Mouse (Mus musculus) mammary gland, adult 2 months (tissue): ENCODE results near the gene 0610030E20Rik. TPM values are rescaled to one million over a fixed set of nuclear protein-coding genes. Genes with fewer than 3 reads are reported as not detected.

Experiments
- polyA plus RNA-seq: library from polyadenylated mRNA; depleted of rRNA; stranded (reverse); fragments of >200 nt; gene quantifications from 2 replicates; pipeline ENCODE4 v1.2.3, GENCODE M21; 2012; ENCODE audit warnings: low replicate concordance; rRNA removed

0610030E20Rik gene
- polyA plus RNA-seq = 24.1 and 25.5 TPM in 2 replicates

DNA sequence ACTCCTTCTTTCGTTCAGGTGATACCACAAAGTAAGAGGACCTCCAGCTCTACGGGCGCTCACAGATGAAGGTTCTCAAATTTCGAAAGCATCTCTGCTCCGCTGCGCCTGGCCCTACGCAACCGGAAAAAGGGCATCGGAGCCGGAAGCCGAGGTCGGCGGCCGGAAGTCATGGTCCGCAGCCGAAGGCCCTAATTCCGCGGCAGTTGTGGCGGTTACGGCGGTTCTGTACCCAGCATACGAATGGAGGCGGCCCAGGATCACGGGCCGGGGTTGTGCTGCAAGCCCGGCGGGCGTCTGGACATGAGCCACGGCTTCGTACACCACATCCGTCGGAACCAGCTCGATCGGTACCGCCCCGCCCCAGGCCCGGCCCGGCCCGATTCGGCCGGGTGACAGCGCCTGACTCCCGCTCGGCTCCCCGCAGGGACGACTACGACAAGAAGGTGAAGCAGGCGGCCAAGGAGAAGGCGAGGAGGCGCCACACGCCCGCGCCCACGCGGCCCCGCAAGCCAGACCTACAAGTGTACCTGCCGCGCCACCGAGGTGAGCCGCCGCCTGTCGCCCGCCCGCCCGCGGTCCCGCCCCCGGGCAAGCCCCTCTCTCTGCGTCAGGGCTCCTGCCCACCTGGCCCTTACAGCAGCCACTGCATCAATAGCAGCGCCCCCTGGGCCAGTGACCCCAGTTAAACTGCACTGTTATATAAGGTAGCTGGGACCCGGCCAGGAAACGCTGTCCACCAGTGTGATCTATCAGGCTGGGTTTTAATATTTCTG is at the start of gene 0610030E20Rik:
Gene 0610030E20Rik, plus strand, starts transcription at position 152 of the 776 bp plus-strand sequence.

DNA sequence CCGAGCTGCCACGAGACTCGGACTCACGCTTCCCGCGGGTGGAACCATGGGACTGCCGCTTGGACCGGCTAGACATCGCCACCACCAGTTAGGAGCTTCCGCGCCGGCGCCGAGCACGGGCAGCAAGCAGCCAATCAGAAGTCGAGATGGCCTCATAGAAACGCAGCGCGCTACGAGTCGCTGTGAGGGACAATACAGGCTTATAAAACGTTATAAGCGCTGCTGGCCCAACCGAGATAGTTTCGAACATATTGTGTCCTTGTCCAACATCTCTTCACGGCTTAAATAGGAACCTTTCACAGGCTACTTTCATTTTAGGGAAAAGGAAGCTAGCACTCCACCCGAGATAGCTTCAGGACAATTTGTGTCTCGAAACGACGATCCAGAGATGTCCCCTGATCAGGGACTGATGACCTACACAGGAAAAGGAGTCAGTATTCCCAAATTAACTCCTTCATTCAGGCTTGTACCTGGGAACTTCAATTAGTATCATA is 2.0 kb upstream of the 0610030E20Rik start, which contains the start of gene Usp39:
Gene Usp39, minus strand, starts transcription at position 111 of the 494 bp plus-strand sequence.

DNA sequence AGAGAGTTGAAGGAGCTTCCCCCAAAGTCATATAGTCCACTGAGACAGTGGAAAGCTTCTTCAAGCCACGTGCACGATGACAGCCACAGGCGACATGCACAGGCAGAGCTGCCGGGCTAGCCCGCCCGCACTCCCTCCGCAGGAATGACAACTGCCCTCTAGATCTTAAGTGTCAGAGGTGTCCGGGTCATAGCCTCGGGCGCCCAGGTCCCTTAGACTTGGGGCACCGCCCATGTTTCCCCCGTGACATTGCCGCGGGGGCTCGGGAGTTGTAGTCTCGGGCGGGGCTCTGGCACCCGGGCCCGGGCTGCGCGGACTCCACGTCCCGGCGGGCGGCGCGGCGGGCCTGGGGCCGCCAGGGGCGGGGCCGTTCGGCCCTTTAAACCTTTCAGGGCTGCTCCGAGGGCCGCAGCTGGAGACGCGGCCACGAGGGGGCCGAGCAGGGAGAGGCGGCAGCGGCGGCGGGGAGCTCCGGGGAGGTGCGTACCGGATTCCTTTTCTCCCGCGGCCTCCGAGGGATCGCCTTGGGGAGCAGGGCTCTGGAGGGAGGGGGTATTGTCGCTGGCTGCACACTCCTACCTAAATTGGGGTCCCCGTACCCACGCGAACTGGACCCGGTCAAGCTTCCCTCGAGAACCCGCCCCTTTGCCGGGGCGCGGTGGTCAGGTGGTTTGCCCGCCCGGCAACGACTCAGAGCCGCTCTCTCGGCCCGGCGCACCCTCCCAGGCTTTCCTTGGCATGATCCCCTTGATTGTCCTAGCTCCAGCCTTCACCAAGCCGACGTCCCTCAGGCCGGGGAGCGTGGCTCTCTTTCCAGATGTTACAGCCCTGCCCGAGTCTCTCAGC is 8.2 kb downstream of the 0610030E20Rik start, which contains the start of gene Tmem150a:
Gene Tmem150a, plus strand, starts transcription at position 382 of the 846 bp plus-strand sequence.

DNA sequence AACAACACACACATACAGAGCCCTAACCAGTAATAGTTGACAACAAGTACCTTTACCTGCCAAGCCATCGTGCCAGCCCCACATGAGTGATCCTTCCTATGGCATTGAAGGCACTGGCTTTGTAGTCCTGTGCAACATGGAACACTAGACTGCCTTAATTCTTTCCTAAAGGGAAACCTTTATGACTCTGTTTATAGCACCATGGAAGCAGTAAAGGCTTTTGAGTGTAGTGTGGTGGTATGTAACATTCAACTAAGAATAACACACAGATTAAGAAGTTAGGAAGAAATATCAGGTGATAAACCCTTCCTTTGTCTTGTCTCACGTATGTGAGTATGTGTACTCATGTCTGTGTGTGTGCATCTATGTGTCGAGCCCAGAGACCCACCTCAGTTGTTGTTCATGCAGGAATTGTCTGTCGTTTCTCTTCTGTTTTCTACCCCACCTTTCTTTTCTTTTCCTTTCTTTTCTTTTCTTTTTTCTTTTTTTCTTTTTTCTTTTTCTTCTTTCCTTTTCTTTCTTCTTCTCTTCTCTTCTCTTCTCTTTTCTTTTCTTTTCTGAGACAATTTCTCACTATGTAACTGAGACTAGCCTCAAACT is 19.8 kb downstream of the 0610030E20Rik start, which contains the start of gene Rnf181:
Gene Rnf181, minus strand, starts transcription at position 113 of the 600 bp plus-strand sequence.

DNA sequence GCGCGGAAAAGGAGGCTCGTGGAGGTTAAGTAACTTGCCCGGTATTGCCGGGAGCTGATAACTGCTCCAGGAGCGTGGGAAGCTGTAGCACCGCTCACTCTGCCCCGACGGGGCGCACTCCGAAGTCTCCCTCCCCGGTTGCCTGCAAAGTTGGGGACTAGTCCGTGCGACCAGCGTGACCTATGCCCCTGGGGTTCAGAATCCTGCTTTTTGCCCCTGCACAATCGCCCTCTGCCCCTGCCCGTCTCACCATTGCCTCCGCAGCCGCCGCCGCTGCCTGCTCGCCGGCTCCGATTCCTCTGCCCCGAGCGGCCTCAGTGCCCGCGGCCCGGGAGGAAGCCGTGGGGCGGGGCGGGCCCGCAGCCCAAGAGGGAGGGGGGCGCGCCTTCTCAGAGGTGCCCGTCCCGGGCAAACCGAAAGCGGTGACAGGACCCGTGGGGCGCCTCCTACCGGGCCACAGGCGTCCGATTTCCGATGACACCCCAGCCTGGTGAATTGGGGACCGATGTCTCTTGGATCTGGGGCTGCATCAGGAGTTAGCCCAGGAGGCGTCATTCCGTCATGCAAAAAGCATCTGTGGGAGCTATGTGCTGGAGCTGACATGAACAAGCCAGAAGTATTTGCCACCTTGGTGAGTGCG is 33.1 kb downstream of the 0610030E20Rik start, which contains the start of gene Vamp5:
Gene Vamp5, minus strand, starts transcription at position 338 of the 640 bp plus-strand sequence.

DNA sequence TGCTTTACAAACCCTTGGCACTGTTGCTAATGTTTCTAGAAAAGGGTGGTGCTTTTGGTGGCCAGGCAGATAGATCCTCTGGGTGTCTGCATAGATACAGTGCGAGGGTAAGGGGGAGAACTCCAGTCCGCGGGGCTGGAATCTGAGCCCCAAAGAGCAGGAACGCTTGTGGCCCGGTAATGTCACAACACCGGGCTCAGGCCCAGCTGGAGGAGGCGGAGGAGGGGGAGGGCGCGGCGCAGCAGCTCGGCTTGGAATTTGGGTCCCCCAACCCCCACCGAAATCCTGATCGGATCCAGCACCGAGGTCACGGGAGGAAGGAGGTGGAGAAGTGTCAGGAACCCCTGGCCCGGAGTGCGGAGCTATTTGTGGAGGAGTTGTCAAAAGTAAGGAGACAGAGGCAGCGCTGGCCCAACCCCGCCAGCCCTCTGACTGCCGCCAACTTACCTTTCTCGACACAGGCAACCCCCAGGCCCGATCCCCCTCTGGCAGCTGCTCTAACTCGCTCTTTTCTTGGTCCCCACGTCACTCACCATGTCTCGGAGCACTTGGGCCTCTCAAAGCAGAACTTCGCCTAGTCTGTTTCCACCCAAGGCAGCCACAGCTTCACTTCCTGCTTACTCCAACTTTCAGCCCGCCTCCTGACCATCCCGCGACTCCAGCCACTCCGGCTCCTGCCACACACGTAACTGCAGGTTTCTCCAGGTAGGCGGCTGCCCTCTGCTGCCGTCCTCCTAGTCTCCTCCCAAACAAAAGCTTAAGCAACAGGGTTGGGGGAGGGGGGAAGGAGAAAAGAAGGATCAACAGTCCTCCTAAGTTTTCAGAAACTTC is 43.0 kb downstream of the 0610030E20Rik start, which contains the start of gene Vamp8:
Gene Vamp8, minus strand, starts transcription at position 763 of the 831 bp plus-strand sequence.

Other genes with a start within 250 kb of the 0610030E20Rik start
- 8.1 and 12.7 TPM in 2 replicates for gene St3gal5, start 249.7 kb upstream of the 0610030E20Rik start, polyA plus RNA-seq
- 9.1 and 14.8 TPM in 2 replicates for gene Atoh8, start 111.7 kb upstream of the 0610030E20Rik start, polyA plus RNA-seq
- 0.80 and 1.6 TPM in 2 replicates for gene Sftpb, start 42.7 kb upstream of the 0610030E20Rik start, polyA plus RNA-seq
- 14.1 and 27.3 TPM in 2 replicates for gene Usp39, start 2.1 kb upstream of the 0610030E20Rik start, polyA plus RNA-seq
- 37.7 and 56.7 TPM in 2 replicates for gene Tmem150a, start 8.1 kb downstream of the 0610030E20Rik start, polyA plus RNA-seq
- 63.9 and 64.3 TPM in 2 replicates for gene Rnf181, start 19.6 kb downstream of the 0610030E20Rik start, polyA plus RNA-seq
- 26.1 and 61.1 TPM in 2 replicates for gene Vamp5, start 33.2 kb downstream of the 0610030E20Rik start, polyA plus RNA-seq
- gene Vamp8, start 43.4 kb downstream of the 0610030E20Rik start, polyA plus RNA-seq = 110 and 196 TPM in 2 replicates
- gene Ggcx, start 67.0 kb downstream of the 0610030E20Rik start, polyA plus RNA-seq = 21.4 and 27.9 TPM in 2 replicates
- 100 and 101 TPM in 2 replicates for gene Mat2a, start 92.2 kb downstream of the 0610030E20Rik start, polyA plus RNA-seq
- gene Sh2d6, start 174.4 kb downstream of the 0610030E20Rik start, polyA plus RNA-seq = 0.20 and 0.26 TPM in 2 replicates
- 69.5 and 133 TPM in 2 replicates for gene Capg, start 197.1 kb downstream of the 0610030E20Rik start, polyA plus RNA-seq